Mouse (Mus musculus) forebrain, embryonic 16.5 days (tissue): Measurements from ENCODE around the gene Alox12b. TPM values are rescaled to one million over a fixed set of nuclear protein-coding genes. Genes with fewer than 3 reads are reported as not detected.

Experiments
- ATAC-seq: fragments of 200-750 bp; cut with Nextera tagmentation; 2 replicates; pipeline ENCODE4 v1.8.0; 2017; ENCODE audit warnings: mild to moderate bottlenecking, moderate library complexity
- H3K27ac ChIP-seq: fragments of 300-500 bp; sonication (generic); 2 replicates; pipeline ENCODE4 v1.5.1; 2014; ENCODE audit warnings: low read length, control low read depth
- H3K27me3 ChIP-seq: fragments of 300-500 bp; sonication (generic); replicated peaks from 2 replicates; pipeline ENCODE4 v1.6.1; 2014; ENCODE audit warnings: low read length; ENCODE audit not compliant: control insufficient read depth, insufficient read depth
- H3K36me3 ChIP-seq: fragments of 300-500 bp; sonication (generic); 2 replicates; pipeline ENCODE4 v1.6.1; 2014; ENCODE audit not compliant: control insufficient read depth, insufficient read depth
- H3K4me1 ChIP-seq: fragments of 300-500 bp; sonication (generic); replicated peaks from 2 replicates; pipeline ENCODE4 v1.6.1; 2014; ENCODE audit warnings: low read length; ENCODE audit not compliant: control insufficient read depth, insufficient read depth
- H3K4me2 ChIP-seq: fragments of 300-500 bp; sonication (generic); 2 replicates; pipeline ENCODE4 v1.6.1; 2014; ENCODE audit warnings: mild to moderate bottlenecking, low read length, control low read depth
- H3K4me3 ChIP-seq: fragments of 300-500 bp; sonication (generic); replicated peaks from 2 replicates; pipeline ENCODE4 v1.5.1; 2014; ENCODE audit warnings: mild to moderate bottlenecking, low read length, control low read depth
- H3K9ac ChIP-seq: fragments of 300-500 bp; sonication (generic); replicated peaks from 2 replicates; pipeline ENCODE4 v1.6.1; 2014; ENCODE audit warnings: low read depth, low read length, control low read depth
- H3K9me3 ChIP-seq: fragments of 300-500 bp; sonication (generic); 2 replicates; pipeline ENCODE4 v1.6.1; 2016; ENCODE audit warnings: low read length; ENCODE audit not compliant: control insufficient read depth
- WGBS: fragments of 180-500 bp; shearing (Covaris S2); extraction: QIAGEN DNeasy Blood & Tissue Kit; methylation state at CpG from one replicate; pipeline ENCODE4 v1.1.7; 2014; 5-methylcytosine and 5-hydroxymethylcytosine counted together
- polyA plus RNA-seq: library from polyadenylated mRNA; unstranded; fragments of >200 nt; fragmentation: Nextera tagmentation; extraction: Ambion mirVana; gene quantifications from 2 replicates; pipeline ENCODE4 v1.2.1, GENCODE M21; 2015

Alox12b gene
- polyA plus RNA-seq, 1 experiment from 2014 or later: not detected

GRCm38 (mm10) chr11:69114621-69115020, 42.2 kb upstream of the Alox12b start:
- no peak for ATAC-seq
- Histone ChIP-seq H3K4me3 (no peak overlapping the region), H3K27me3 (no peaks in the 10 kb centered on the region), H3K9me3 (no peaks in the 10 kb centered on the region), H3K4me2 (no peak overlapping the region), H3K27ac (no peak overlapping the region), H3K4me1 (peaks cover 15% of the 10 kb centered on the region), H3K36me3 (no peaks in the 10 kb centered on the region), H3K9ac (no peak overlapping the region)
- WGBS: 79% methylated on average over 3 of the region's 3 CpGs

DNA sequence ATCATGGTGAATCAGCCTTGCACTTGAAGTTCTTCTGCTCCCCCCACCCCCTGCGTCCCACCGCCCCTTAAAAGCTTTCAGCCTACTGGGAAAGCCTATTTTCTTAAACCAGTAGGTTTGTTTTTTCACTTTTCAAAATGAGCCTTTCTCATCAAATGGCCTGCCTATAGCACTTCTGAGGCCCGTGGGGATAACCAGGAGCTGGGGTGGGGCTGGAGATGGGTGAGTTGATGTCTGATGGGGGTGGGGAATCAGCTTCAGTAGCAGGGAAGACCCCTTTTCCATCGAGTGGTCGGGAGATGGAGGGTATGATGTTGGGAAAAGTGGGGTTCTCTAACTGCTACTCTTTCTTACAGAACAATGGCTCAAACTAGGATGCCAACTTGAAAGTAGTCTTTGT, 39.9 kb upstream of the Alox12b start:
- Histone ChIP-seq H3K4me1 (peaks cover 30% of the 10 kb centered on the region), H3K27ac (no peak overlapping the region), H3K27me3 (peaks cover 3% of the 10 kb centered on the region; the same call in 1 of the 2 replicates), H3K9me3 (no peaks in the 10 kb centered on the region), H3K4me2 (peak overlapping the region; percentile 93), H3K36me3 (no peaks in the 10 kb centered on the region), H3K4me3 (no peak overlapping the region), H3K9ac (no peak overlapping the region)
- no peak for ATAC-seq
- 61% methylated on average over 5 of the region's 5 CpGs for WGBS

GRCm38 (mm10) chr11:69117737-69118695, 38.8 kb upstream of the Alox12b start:
- H3K9ac ChIP-seq: peak overlapping the region; percentile 68
- peak overlapping the region; percentile 69 for H3K27ac ChIP-seq
- peaks cover 3% of the 10 kb centered on the region; the same call in 1 of the 2 replicates for H3K27me3 ChIP-seq
- peak overlapping the region; percentile 93 for H3K4me2 ChIP-seq
- H3K9me3 ChIP-seq: no peaks in the 10 kb centered on the region
- 0% methylated on average over 45 of the region's 45 CpGs for WGBS
- H3K4me1 ChIP-seq: peaks cover 31% of the 10 kb centered on the region
- 0 out of 2 replicates have a peak, but pooled peaks have one; percentile 1 for ATAC-seq
- peak overlapping the region; percentile 77 for H3K4me3 ChIP-seq
- H3K36me3 ChIP-seq: no peaks in the 10 kb centered on the region

DNA sequence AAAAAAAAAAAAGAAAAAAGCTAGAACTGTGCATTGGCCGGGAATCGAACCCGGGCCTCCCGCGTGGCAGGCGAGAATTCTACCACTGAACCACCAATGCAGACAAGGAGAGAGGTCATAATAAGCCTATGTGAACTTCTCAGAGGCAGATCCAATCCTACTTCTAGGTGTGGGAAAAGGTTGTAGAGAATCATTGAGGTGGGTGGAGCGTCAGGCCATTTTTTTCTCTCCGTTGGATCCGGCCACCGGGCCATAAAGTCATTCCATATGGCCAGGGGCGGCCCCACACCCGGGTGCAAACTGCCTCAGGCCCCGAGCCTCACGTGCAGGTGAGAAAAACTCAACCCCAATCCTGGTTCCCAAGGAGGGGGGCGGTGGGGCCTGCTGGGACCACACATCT, 38.0 kb upstream of the Alox12b start:
- peak; percentile 22 for ATAC-seq
- H3K4me2 ChIP-seq: peak overlapping the region; percentile 93
- no peak overlapping the region for H3K27ac ChIP-seq
- H3K4me1 ChIP-seq: peaks cover 32% of the 10 kb centered on the region
- H3K27me3 ChIP-seq: peaks cover 3% of the 10 kb centered on the region; the same call in 1 of the 2 replicates
- H3K9me3 ChIP-seq: no peaks in the 10 kb centered on the region
- no peak overlapping the region for H3K9ac ChIP-seq
- no peaks in the 10 kb centered on the region for H3K36me3 ChIP-seq
- H3K4me3 ChIP-seq: peak overlapping the region; percentile 77
- 1% methylated on average over 15 of the region's 15 CpGs for WGBS

- no peaks in the 10 kb centered on the region for H3K36me3 ChIP-seq
- H3K4me1 ChIP-seq: peaks cover 32% of the 10 kb centered on the region
- H3K4me2 ChIP-seq: peak overlapping the region; percentile 76
- no peak overlapping the region for H3K9ac ChIP-seq
- ATAC-seq: no peak
- no peak overlapping the region for H3K27ac ChIP-seq
- WGBS: 36% methylated on average over 14 of the region's 14 CpGs
- no peaks in the 10 kb centered on the region for H3K9me3 ChIP-seq
- H3K4me3 ChIP-seq: peak overlapping the region; percentile 80
- peaks cover 3% of the 10 kb centered on the region; the same call in 1 of the 2 replicates for H3K27me3 ChIP-seq
Measured at GRCm38 (mm10) chr11:69119446-69120155, 37.2 kb upstream of the Alox12b start.

DNA sequence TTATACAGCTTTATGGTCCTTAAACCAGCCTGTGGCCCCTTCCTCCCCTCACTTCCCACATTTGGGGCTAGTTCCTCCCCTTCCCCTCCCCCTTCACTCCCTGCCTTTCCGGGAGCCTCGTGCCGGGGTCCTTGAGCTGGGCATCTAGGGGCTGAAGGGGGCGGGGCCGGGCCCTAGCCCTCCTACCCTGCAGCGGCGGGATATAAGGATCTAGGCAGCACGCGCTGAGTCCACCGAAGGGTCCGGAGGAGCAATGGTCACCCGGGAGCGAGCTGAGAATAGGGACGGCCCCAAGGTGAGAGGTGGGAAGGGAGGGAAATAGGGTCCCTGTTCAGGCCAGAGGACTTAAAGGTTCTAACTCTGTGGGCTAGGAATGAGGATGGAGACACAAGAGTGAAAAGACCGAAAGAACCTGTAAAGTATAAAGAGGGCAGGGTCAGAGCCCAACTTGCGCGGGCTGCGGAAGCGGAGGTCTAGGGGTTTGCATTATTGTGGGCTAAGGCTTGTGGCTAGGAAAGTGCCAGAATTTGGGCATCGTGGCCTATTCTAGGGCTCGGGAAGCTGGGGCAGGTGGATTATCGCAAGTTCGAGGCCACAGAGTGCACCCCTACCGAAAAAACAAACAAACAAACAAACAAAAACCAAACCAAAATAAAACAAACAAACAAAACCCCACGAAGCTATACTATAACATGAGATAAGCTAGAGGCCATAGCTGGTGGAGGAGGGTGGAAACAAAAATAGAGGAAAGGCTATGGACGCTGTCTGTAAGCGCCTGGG, 36.4 kb upstream of the Alox12b start, which contains the start of gene Hes7:
Gene Hes7 (plus strand): TSS at position 184 of the 780 bp plus-strand sequence.
- H3K27ac ChIP-seq: no peak within 1 kb of the TSS
- H3K9me3 ChIP-seq: no peaks in the 10 kb centered on the region
- H3K36me3 ChIP-seq: no peaks in the 10 kb centered on the region
- H3K27me3 ChIP-seq: peaks cover 3% of the 10 kb centered on the region; the same call in 1 of the 2 replicates
- H3K4me3 ChIP-seq: peak within 1 kb of the TSS; percentile 80
- H3K9ac ChIP-seq: peak within 1 kb of the TSS; percentile 74
- H3K4me1 ChIP-seq: peaks cover 32% of the 10 kb centered on the region
- peak within 1 kb of the TSS; percentile 76 for H3K4me2 ChIP-seq
- WGBS: 4% methylated on average over 27 of the region's 27 CpGs
- ATAC-seq: no peak

DNA sequence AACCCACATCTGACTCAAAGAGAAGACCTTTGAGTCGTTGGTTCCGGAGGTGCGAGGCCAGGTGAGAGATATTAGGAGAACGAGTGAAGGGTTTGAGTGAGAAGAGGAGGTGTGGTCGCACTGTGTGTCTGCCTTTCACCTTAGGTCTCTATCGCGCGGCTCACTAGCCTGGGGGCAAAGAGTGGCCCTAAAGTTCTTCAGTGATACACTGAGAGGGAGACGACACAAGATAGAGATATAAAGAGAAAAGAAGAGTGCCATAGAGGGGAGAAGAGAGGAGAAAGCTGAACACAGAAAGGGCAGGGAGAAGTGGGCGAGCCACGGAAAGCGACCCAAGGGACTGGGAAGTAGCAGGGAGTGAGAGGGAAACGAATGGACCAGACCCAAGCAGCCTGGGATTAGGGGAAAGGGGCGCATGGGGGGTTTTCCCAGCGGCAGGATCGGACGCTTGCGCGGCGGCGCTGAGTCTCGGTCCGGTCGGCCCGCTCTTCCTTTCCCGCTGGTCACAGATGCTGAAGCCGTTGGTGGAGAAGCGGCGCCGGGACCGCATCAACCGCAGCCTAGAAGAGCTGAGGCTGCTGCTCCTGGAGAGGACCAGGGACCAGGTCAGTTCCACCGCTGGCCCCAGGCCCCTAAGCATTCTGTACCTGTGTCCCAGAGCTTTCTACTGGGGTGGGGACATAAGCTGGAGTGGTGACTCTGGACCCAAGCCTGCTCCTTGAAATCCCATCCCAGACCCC, 35.6 kb upstream of the Alox12b start:
- Histone ChIP-seq H3K9me3 (no peaks in the 10 kb centered on the region), H3K9ac (peak overlapping the region; percentile 74), H3K36me3 (no peaks in the 10 kb centered on the region), H3K27me3 (peaks cover 3% of the 10 kb centered on the region; the same call in 1 of the 2 replicates), H3K27ac (no peak overlapping the region), H3K4me2 (peak overlapping the region; percentile 76), H3K4me1 (peaks cover 38% of the 10 kb centered on the region), H3K4me3 (peak overlapping the region; percentile 80)
- ATAC-seq: no peak
- 1% methylated on average over 32 of the region's 33 CpGs for WGBS

DNA sequence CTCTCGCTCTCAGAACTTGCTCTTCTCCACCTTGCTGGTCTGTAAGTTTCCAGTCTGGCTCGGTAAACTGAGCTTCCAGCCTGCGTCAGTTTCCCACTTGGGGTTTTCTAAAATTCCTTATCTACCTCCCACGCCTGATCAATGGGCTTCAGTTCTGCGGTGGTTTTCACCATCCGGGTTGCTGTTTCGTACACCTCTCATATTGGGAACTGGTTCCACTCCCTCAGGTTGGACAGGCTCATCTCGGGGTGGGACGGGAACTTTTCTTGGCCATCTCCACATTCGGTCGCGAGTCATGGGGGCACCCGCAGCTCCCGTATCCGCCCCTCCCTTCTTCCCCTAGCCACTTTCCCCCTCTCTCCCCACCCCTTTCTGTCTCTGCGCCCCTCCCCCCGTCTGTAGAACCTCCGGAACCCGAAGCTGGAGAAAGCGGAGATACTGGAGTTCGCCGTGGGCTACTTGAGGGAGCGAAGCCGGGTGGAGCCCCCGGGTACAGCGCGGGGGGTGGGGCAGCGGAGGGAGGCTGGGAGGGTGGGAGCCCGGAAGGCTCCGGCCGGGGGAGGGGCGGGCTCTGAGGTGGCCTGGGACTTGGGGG, 35.0 kb upstream of the Alox12b start:
- ATAC-seq: no peak
- WGBS: under 1% methylated on average over 28 of the region's 32 CpGs
- H3K4me2 ChIP-seq: peak overlapping the region; percentile 76
- peaks cover 42% of the 10 kb centered on the region for H3K4me1 ChIP-seq
- peaks cover 3% of the 10 kb centered on the region; the same call in 1 of the 2 replicates for H3K27me3 ChIP-seq
- H3K4me3 ChIP-seq: peak overlapping the region; percentile 80
- peak overlapping the region; percentile 74 for H3K9ac ChIP-seq
- H3K27ac ChIP-seq: no peak overlapping the region; the same call in 1 of the 2 replicates
- H3K36me3 ChIP-seq: no peaks in the 10 kb centered on the region
- no peaks in the 10 kb centered on the region for H3K9me3 ChIP-seq
